Mouse (Mus musculus) intestine, embryonic 16.5 days (tissue): ENCODE measurements around the gene Cops7a. TPM values are rescaled to one million over a fixed set of nuclear protein-coding genes. Genes with fewer than 3 reads are reported as not detected.

Experiments
- ATAC-seq: fragments of 200-750 bp; cut with Nextera tagmentation; 2 replicates; pipeline ENCODE4 v1.8.0; 2017; ENCODE audit warnings: moderate TSS enrichment, moderate library complexity
- H3K27ac ChIP-seq: fragments of 300-500 bp; sonication (generic); 2 replicates; pipeline ENCODE4 v1.5.1; 2014; ENCODE audit warnings: mild to moderate bottlenecking, low read length
- H3K27me3 ChIP-seq: fragments of 300-500 bp; sonication (generic); replicated peaks from 2 replicates; pipeline ENCODE4 v1.6.1; 2014; ENCODE audit warnings: low read length, control low read depth, mixed read lengths; ENCODE audit not compliant: control insufficient read depth, insufficient read depth
- H3K36me3 ChIP-seq: fragments of 300-500 bp; sonication (generic); 2 replicates; pipeline ENCODE4 v1.6.1; 2014; ENCODE audit warnings: low read length, control low read depth; ENCODE audit not compliant: control insufficient read depth, insufficient read depth
- H3K4me1 ChIP-seq: fragments of 300-500 bp; sonication (generic); 2 replicates; pipeline ENCODE4 v1.6.1; 2014; ENCODE audit warnings: low read length, control low read depth, mixed read lengths; ENCODE audit not compliant: control insufficient read depth, insufficient read depth
- H3K4me2 ChIP-seq: fragments of 300-500 bp; sonication (generic); 2 replicates; pipeline ENCODE4 v1.6.1; 2014; ENCODE audit warnings: low read depth, low read length, control low read depth
- H3K4me3 ChIP-seq: fragments of 300-500 bp; sonication (generic); 2 replicates; pipeline ENCODE4 v1.5.1; 2014; ENCODE audit warnings: mild to moderate bottlenecking, low read length
- H3K9ac ChIP-seq: fragments of 300-500 bp; sonication (generic); 2 replicates; pipeline ENCODE4 v1.6.1; 2014; ENCODE audit warnings: low read depth, low read length
- H3K9me3 ChIP-seq: fragments of 300-500 bp; sonication (generic); 2 replicates; pipeline ENCODE4 v1.6.1; 2016; ENCODE audit warnings: low read length, control low read depth; ENCODE audit not compliant: control insufficient read depth
- WGBS: fragments of 180-500 bp; shearing (Covaris S2); extraction: QIAGEN DNeasy Blood & Tissue Kit; methylation state at CpG from one replicate; pipeline ENCODE4 v1.1.7; 2014; 5-methylcytosine and 5-hydroxymethylcytosine counted together
- polyA plus RNA-seq: library from polyadenylated mRNA; unstranded; fragments of >200 nt; fragmentation: Nextera tagmentation; extraction: Ambion mirVana; gene quantifications from 2 replicates; pipeline ENCODE4 v1.2.1, GENCODE M21; 2015

Gene Cops7a
- polyA plus RNA-seq, 1 experiment from 2014 or later, result 176 TPM

DNA sequence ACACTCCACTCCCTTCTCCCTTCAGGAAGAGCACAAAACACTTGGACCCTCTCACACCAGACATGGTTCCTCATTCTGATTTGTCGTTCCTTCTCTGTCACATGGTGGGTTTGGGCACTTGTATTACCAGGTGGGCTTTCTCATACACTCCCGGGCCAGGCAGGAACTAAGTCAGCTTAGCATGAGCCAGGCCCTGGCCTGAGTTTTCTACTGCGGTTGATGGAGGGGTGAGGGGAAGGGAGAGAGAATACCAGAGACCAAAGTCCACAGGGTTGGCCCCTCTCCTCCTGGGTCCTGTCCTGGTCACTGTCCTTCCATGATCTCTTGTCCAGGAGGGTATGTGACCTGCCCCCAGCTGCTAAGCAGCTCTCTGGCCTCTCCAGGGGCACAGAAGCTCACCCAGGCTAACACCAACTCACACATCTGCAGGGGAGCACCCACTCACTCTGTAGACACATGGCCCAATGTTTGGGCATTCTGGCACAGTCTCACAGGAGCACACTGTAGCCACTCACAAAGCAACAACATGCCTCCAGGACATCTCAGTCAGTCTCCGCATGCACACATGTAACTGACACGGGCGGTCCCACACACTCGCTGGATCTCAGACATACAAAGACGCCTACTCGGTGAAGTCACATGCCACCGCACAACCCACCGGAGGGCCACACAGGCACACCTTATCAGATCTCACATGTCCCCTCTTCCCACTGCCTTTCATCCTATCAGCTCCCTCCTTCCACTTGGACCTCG, 49.2 kb downstream of the Cops7a start:
- Histone ChIP-seq H3K4me1 (peaks cover 61% of the 10 kb centered on the region), H3K9me3 (no peaks in the 10 kb centered on the region), H3K9ac (peak overlapping the region; percentile 98), H3K4me2 (peak overlapping the region; percentile 93), H3K27ac (peak overlapping the region; percentile 99), H3K4me3 (peak overlapping the region; percentile 93), H3K36me3 (peaks cover 17% of the 10 kb centered on the region), H3K27me3 (no peaks in the 10 kb centered on the region)
- ATAC-seq, result no peak
- WGBS, result 5% methylated on average over 12 of the region's 12 CpGs

DNA sequence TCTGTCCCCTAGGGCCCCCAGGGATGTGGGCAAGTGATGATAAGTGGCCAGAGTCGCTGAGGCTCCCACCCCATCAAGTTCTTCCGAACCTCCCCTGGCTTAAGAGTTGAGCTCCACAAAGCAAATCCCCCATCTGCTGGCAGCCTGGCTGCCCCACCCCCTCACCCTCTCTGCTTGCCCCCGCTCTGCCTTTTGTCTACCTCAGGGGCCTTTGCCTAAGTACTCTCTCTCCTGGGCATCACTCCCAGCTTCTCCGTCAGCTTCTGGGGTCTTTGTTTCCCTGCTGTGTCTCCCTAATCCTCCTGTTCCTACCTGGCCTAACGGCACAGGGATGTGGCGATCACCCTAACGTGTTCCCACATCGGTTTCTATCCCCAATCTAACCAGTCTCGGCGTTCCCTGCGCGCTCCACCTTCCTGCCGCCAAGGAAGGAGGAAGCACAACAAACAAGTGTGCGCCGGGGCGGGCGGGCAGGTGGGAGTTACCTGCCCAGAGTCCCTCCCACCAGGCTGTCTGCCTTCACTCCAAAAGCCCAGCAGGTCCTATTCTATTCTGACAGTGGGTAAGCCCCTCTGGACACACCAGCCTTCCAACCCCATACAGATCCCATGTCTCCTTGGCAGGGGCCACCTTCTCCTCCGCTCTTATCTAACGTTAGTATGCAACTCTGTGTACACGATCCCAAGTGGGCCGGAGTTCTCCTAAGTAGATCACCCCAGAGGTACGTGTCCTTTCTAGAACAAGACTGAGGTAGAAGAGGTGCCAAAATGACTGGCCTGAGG, 50.0 kb downstream of the Cops7a start:
- Histone ChIP-seq H3K4me3 (peak overlapping the region; percentile 93), H3K27me3 (peaks cover 4% of the 10 kb centered on the region; the same call in 1 of the 2 replicates), H3K4me2 (peak overlapping the region; percentile 93), H3K36me3 (peaks cover 17% of the 10 kb centered on the region), H3K9ac (peak overlapping the region; percentile 98), H3K4me1 (peaks cover 56% of the 10 kb centered on the region), H3K9me3 (no peaks in the 10 kb centered on the region), H3K27ac (peak overlapping the region; percentile 99; the same call in 1 of the 2 replicates)
- 17% methylated on average over 22 of the region's 22 CpGs for WGBS
- no peak for ATAC-seq

DNA sequence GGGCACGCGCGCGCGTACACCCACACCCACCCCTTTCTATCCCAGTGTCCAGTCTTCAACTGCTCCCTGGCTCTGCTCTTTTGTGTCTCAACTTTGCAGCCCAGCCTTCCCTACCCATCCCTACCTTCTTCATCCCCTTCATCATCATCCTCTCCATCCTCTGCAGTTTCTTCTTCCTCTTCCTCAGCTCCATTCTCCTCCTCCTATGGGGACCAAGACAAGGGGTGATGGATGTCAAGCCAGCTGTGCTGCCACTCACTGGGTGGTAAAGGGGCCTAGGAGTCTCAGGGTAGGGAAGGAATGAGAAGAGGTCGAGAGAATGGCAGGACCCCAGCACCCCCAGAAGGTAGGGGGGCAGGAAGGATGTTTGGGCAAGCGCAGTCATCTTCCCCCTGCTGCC, 50.8 kb downstream of the Cops7a start:
- Histone ChIP-seq H3K9ac (peak overlapping the region; percentile 24; the same call in 1 of the 2 replicates), H3K4me1 (peaks cover 60% of the 10 kb centered on the region), H3K4me3 (no peak overlapping the region), H3K9me3 (no peaks in the 10 kb centered on the region), H3K4me2 (no peak overlapping the region), H3K36me3 (peaks cover 17% of the 10 kb centered on the region), H3K27ac (no peak overlapping the region), H3K27me3 (peaks cover 8% of the 10 kb centered on the region; the same call in 1 of the 2 replicates)
- WGBS, result 83% methylated on average over 7 of the region's 7 CpGs
- ATAC-seq, result no peak

DNA sequence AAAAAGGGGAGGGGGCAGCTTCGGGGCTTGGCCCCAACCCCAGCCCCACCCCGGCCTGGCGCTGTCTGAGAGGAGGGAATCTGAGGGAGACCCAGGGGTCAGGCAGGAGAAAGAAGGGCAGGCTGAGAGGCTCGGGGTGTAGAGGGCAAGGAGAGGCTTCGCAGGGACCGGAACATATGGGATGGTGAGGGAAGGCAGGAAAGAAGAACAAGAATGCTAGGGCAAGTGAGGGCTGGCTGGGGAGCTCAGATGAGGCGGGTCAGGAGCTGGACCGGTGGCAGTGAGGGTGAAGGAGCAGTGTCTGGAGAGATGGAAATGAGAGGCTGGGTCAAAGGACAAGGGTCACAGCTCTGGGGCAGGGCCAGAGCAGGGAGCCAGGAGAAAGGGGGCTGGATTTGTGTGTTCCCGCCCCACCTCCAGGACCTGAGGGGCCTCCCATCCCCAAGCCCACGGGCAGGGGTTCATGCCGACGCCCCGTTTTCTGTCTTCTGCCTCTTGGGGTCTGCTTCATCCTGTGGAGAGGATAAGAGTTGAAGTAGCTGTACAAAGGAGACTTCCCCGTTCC, 51.5 kb downstream of the Cops7a start:
- Histone ChIP-seq H3K4me2 (no peak overlapping the region), H3K9me3 (no peaks in the 10 kb centered on the region), H3K9ac (peak overlapping the region; percentile 24), H3K4me3 (no peak overlapping the region), H3K27me3 (peaks cover 8% of the 10 kb centered on the region; the same call in 1 of the 2 replicates), H3K36me3 (peaks cover 17% of the 10 kb centered on the region), H3K4me1 (peaks cover 55% of the 10 kb centered on the region), H3K27ac (no peak overlapping the region)
- WGBS, result 74% methylated on average over 14 of the region's 14 CpGs
- no peak for ATAC-seq

DNA sequence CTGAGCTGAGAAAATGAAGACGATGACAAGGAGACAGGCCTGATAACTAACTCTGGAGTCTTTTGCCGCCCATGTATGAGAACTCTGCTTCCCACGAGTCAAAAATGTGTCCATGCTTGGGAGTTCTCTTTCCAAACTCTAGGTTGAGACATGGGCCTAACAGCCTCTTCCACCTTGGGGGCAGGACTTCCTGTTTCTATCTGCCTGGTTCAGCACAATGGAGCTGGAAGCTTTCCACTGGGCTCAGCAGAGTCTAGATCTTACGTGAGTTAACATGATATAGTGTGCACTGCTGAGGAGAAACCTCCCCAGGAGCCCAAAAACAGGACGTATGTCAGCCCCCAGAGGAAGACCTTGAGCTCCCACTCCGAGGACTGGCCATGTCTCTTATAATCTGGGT, 52.1 kb downstream of the Cops7a start:
- Histone ChIP-seq H3K4me1 (peaks cover 49% of the 10 kb centered on the region), H3K27ac (no peak overlapping the region), H3K9ac (peak overlapping the region; percentile 24; the same call in 1 of the 2 replicates), H3K4me2 (no peak overlapping the region), H3K9me3 (no peaks in the 10 kb centered on the region), H3K36me3 (peaks cover 17% of the 10 kb centered on the region), H3K27me3 (peaks cover 8% of the 10 kb centered on the region; the same call in 1 of the 2 replicates), H3K4me3 (no peak overlapping the region)
- no peak for ATAC-seq
- WGBS, result 71% methylated on average over 6 of the region's 6 CpGs

DNA sequence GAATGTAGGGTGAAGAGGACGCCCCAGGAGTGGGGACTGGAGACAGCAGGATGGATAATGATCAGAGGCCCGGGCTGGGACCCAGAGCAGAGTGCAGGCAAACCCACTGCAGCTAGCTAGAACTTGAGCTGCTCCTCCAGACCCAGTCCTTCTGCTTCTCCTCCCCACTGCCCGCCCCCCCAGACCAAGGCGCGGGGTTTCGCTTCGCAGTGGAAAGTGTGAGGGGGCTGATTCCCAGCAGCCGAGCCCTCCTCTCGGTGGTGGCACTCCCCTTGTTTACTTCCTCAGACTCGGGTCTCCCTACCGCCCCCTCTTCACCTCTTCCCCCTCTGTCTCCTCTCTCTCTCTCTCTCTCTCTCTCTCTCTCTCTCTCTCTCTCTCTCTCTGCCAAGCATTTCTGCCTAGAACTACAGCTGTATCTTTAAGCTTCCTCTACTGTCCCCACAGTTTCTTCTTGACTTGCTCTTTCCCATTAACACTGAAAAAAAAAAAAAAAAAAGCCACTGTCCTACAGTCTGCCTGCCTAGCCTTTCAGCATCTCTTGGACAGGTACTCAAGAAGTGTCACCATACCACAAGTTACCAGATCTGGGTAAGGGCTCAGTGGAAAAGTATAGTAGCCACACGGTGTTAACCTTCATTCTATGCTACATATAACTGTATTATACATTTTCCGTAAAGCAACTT, 53.7 kb downstream of the Cops7a start, which contains the start of gene Lag3:
Gene Lag3, minus strand, starts transcription at position 173 of the 686 bp plus-strand sequence.
- Histone ChIP-seq H3K4me2 (peak within 1 kb of the TSS; percentile 19; the same call in 1 of the 2 replicates), H3K4me3 (peak within 1 kb of the TSS; percentile 5; the same call in 1 of the 2 replicates), H3K27ac (0 out of 2 replicates have a peak within 1 kb of the TSS, but pooled peaks have one; percentile 4), H3K27me3 (peaks cover 8% of the 10 kb centered on the region; the same call in 1 of the 2 replicates), H3K9me3 (no peaks in the 10 kb centered on the region), H3K4me1 (peaks cover 47% of the 10 kb centered on the region), H3K9ac (no peak within 1 kb of the TSS), H3K36me3 (peaks cover 17% of the 10 kb centered on the region)
- 29% methylated on average over 13 of the region's 13 CpGs for WGBS
- ATAC-seq, result no peak

DNA sequence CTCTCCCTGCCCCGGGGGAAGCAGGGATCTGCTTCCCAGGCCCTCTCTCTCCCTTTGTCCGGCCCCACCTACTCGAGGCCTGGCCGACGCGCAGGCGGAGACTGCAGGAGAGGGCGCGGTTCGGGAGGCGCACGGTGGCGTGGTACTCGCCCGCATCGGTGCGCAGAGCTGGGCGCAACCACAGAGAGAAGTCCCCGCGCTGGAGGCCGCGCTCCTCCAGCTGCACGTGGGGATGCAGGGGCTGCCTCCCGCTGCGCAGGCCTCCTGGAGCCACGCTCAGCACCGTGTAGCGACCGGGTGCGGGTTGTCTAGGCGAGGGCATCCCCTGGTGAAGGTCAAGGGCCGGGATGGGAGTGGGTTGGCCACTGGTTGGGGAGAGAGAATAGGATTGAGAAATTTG, 55.3 kb downstream of the Cops7a start:
- H3K27ac ChIP-seq, result no peak overlapping the region
- H3K4me2 ChIP-seq, result peak overlapping the region; percentile 46
- H3K9ac ChIP-seq, result peak overlapping the region; percentile 65
- peaks cover 33% of the 10 kb centered on the region for H3K4me1 ChIP-seq
- H3K9me3 ChIP-seq, result no peaks in the 10 kb centered on the region
- WGBS, result 4% methylated on average over 32 of the region's 32 CpGs
- peaks cover 8% of the 10 kb centered on the region; the same call in 1 of the 2 replicates for H3K27me3 ChIP-seq
- peak; percentile 57 for ATAC-seq
- H3K4me3 ChIP-seq, result peak overlapping the region; percentile 25
- peaks cover 17% of the 10 kb centered on the region for H3K36me3 ChIP-seq
